In the genomic region with DNA sequence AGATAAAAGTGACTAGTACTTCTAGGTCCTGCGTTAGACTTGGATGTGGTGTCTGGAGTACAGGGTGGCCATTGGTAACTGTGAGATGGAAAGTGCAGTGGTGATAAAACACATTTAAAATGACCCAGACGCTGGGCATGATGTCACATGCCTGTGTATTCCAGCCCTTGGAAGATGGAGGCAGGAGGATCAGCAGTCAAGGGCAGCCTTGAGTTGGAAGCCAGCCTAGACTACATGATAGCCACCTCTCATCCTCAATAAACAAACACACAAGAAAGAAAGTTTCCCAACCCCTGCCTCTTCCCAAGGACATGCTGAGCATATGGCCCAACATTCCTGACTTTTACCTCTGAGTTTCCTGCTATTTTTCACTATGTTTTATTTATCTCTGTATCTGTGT, we compare ENCODE assay signal across 5 mouse cellular contexts.
"Had no signal": no experiment of that assay in that cellular context is flagged by ENCODE, and none has a peak within 500 bp of the region (broad histone marks: within the 10 kb centered on the region; RNA-seq: fewer than 3 reads in every experiment).

No protein-coding gene starts in this region.

- DNase-seq: kidney, adult 8-10 months; kidney, postnatal 25 days; lung, adult 2 months; lung, postnatal 36 days; right cerebral cortex, postnatal 14 days had no signal
